Mouse (Mus musculus): ENCODE results near the gene Tbc1d8b. TPM values are rescaled to one million over a fixed set of nuclear protein-coding genes. Genes with fewer than 3 reads are reported as not detected.

The Tbc1d8b gene
- polyA plus RNA-seq, 1 experiment: 2.5 TPM

- 65% methylated on average over 3 of the region's 3 CpGs for WGBS
- Histone ChIP-seq H3K27ac (ENCODE audit: insufficient read depth, low read depth, low read length) (no peak overlapping the region), H3K4me1 (ENCODE audit: control insufficient read depth, insufficient read depth, low read length) (peaks cover 17% of the 10 kb centered on the region; the same call in 1 of the 2 replicates), H3K4me3 (ENCODE audit: insufficient read depth, low read depth, low read length) (no peak overlapping the region), H3K36me3 (ENCODE audit: control insufficient read depth, insufficient read depth, low read length) (no peaks in the 10 kb centered on the region), H3K27me3 (replicated peaks; ENCODE audit: control insufficient read depth, insufficient read depth, low read length) (no peaks in the 10 kb centered on the region)
- TF ChIP-seq POLR2A (IDR thresholded peaks at IDR 0.05; ENCODE audit: low read depth, low read length) (no peak), CTCF (conservative IDR thresholded peaks at IDR 0.05; ENCODE audit: insufficient read depth, insufficient read length, low read depth, low read length) (no peak)
- no peak for DNase-seq
Measured at GRCm38 (mm10) chrX:139780988-139781387, 96.2 kb downstream of the Tbc1d8b start.

DNA sequence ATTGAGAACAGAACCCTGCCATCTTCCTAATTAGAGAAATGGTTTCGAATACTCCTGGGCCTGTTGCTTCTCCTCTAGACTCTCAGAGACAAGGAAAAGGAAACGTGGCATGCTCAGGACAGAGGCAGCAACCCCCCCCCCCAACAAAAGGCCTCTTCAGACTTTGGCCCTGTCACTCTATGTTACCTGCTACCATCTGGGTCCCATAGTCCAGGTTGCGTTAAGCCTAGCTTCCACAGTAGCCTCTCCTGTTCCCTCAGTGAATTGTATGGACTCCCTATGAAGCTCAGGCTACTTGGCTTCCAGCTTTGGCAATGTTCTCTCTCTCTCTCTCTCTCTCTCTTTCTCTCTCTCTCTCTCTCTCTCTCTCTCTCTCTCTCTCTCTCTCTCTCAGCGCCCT, 96.8 kb downstream of the Tbc1d8b start:
- WGBS: 86% methylated on average over 4 of the region's 4 CpGs
- TF ChIP-seq POLR2A (IDR thresholded peaks at IDR 0.05; ENCODE audit: low read depth, low read length) (no peak), CTCF (conservative IDR thresholded peaks at IDR 0.05; ENCODE audit: insufficient read depth, insufficient read length, low read depth, low read length) (no peak)
- Histone ChIP-seq H3K4me1 (ENCODE audit: control insufficient read depth, insufficient read depth, low read length) (peaks cover 21% of the 10 kb centered on the region; the same call in 1 of the 2 replicates), H3K27me3 (replicated peaks; ENCODE audit: control insufficient read depth, insufficient read depth, low read length) (no peaks in the 10 kb centered on the region), H3K36me3 (ENCODE audit: control insufficient read depth, insufficient read depth, low read length) (no peaks in the 10 kb centered on the region), H3K27ac (ENCODE audit: insufficient read depth, low read depth, low read length) (no peak overlapping the region), H3K4me3 (ENCODE audit: insufficient read depth, low read depth, low read length) (no peak overlapping the region)
- no peak for DNase-seq

DNA sequence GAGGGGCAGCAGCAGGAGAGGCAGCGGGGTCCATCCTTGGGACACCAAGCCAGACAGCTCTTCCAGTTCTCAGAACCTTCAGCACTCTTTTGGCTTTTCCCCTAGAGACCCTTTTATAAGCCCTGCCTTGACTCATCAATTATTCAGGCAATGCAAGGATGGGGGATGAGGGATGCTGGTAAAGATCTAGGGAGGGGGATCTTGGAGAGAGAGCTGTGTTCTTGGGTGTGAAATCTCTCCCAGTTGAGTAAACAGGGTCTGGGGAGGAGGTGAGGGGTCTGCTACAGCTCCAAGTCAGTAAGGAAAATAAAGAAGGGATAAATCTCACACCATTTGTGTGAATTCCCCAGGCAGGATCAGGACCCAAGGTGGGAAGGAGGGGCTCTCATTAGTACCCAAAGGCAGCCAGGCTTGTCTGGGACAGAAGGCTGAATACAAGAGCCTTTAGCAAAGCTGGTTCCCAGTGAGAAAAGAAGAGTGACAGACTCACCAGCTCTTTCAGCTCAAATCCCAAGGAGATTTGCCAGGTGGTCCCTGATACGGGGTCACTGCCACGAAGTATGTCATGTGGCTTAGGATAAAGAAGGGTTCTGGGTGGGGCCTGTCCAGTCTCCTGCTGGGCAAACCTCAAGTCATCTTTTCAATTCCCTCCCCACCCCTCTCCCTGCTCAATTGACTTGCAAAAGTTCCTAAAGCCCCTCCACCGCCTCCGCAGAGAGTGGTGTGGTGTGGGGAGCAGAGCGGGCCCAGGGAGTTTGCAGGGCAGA, 97.7 kb downstream of the Tbc1d8b start, which contains the start of gene Ripply1:
Gene Ripply1 (minus strand): TSS at position 76 of the 767 bp plus-strand sequence.
- no peak for TF ChIP-seq POLR2A (IDR thresholded peaks at IDR 0.05; ENCODE audit: low read depth, low read length)
- no peak for TF ChIP-seq CTCF (conservative IDR thresholded peaks at IDR 0.05; ENCODE audit: insufficient read depth, insufficient read length, low read depth, low read length)
- no peaks in the 10 kb centered on the region for H3K27me3 ChIP-seq (replicated peaks; ENCODE audit: control insufficient read depth, insufficient read depth, low read length)
- DNase-seq: no peak
- no peaks in the 10 kb centered on the region for H3K36me3 ChIP-seq (ENCODE audit: control insufficient read depth, insufficient read depth, low read length)
- no peak within 1 kb of the TSS for H3K4me3 ChIP-seq (ENCODE audit: insufficient read depth, low read depth, low read length)
- 80% methylated on average over 6 of the region's 6 CpGs for WGBS
- H3K4me1 ChIP-seq (ENCODE audit: control insufficient read depth, insufficient read depth, low read length): peaks cover 21% of the 10 kb centered on the region; the same call in 1 of the 2 replicates
- no peak within 1 kb of the TSS for H3K27ac ChIP-seq (ENCODE audit: insufficient read depth, low read depth, low read length)

DNA sequence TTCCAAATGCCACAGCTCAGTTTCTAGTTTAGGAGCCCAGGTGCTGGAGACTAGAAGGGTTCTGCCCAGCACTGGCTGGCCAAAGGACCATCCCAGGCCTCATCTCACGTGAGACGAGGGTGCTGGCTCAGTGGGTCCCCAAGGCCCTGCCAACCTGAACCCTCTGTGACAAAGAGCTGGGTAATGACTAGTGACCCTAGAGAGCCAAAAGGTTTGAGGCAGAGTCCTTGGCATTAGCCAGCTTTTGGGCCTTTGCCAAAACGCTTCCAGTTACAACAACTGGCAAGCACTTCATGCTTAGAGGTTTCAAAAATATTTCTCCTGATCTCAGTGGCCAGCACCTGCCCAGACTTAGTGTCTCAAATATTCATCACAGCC, 98.2 kb downstream of the Tbc1d8b start:
- Histone ChIP-seq H3K36me3 (ENCODE audit: control insufficient read depth, insufficient read depth, low read length) (no peaks in the 10 kb centered on the region), H3K27ac (ENCODE audit: insufficient read depth, low read depth, low read length) (no peak overlapping the region), H3K4me1 (ENCODE audit: control insufficient read depth, insufficient read depth, low read length) (peaks cover 18% of the 10 kb centered on the region; the same call in 1 of the 2 replicates), H3K27me3 (replicated peaks; ENCODE audit: control insufficient read depth, insufficient read depth, low read length) (no peaks in the 10 kb centered on the region), H3K4me3 (ENCODE audit: insufficient read depth, low read depth, low read length) (no peak overlapping the region)
- TF ChIP-seq POLR2A (IDR thresholded peaks at IDR 0.05; ENCODE audit: low read depth, low read length) (no peak), CTCF (conservative IDR thresholded peaks at IDR 0.05; ENCODE audit: insufficient read depth, insufficient read length, low read depth, low read length) (no peak)
- peak; percentile 79 for DNase-seq
- 53% methylated on average over 3 of the region's 3 CpGs for WGBS

GRCm38 (mm10) chrX:139785764-139786163, 101.0 kb downstream of the Tbc1d8b start:
- H3K27ac ChIP-seq (ENCODE audit: insufficient read depth, low read depth, low read length): peak overlapping the region; percentile 76; the same call in 1 of the 2 replicates
- no peak overlapping the region for H3K4me3 ChIP-seq (ENCODE audit: insufficient read depth, low read depth, low read length)
- WGBS: 31% methylated on average over 1 of the region's 1 CpGs
- no peaks in the 10 kb centered on the region for H3K27me3 ChIP-seq (replicated peaks; ENCODE audit: control insufficient read depth, insufficient read depth, low read length)
- TF ChIP-seq POLR2A (IDR thresholded peaks at IDR 0.05; ENCODE audit: low read depth, low read length) (no peak), CTCF (conservative IDR thresholded peaks at IDR 0.05; ENCODE audit: insufficient read depth, insufficient read length, low read depth, low read length) (no peak)
- DNase-seq: peak; percentile 80
- peaks cover 14% of the 10 kb centered on the region; the same call in 1 of the 2 replicates for H3K4me1 ChIP-seq (ENCODE audit: control insufficient read depth, insufficient read depth, low read length)
- H3K36me3 ChIP-seq (ENCODE audit: control insufficient read depth, insufficient read depth, low read length): no peaks in the 10 kb centered on the region

DNA sequence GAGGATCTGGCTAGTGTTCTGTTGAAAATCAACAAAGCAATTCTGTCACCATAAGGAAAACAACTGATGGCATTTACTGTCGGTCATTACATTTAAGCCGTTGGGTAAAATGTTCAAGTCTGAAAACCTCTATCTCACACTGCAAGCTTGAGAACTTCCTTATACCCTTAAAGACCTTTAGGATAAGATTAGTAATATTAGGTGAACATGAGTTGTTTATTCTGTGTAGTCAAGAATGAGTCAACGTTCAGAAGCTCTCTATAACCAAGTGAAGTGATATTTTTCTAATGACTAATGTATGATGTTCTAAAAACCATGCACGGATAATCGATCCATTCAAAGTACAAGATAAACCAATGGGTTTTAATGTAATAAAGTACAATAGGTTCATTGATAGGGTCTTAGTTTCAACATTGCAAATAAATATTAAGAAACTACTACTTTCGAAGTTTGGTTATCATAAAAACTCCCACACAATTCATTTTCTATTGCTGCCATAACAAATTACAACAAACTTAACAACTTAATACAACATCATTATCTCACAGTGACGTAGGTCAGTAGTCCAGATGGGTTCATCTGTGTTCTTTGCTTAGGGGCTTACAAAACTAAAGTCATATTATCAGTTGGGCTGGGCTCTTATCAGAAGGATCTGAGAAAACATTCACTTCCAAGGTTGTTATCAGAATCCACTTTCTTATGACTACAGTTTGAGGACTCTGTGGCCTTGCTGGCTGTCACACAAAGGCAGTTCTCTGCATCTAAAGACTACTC, 109.5 kb downstream of the Tbc1d8b start:
- H3K27ac ChIP-seq (ENCODE audit: insufficient read depth, low read depth, low read length): no peak overlapping the region
- H3K27me3 ChIP-seq (replicated peaks; ENCODE audit: control insufficient read depth, insufficient read depth, low read length): no peaks in the 10 kb centered on the region
- no peaks in the 10 kb centered on the region for H3K4me1 ChIP-seq (ENCODE audit: control insufficient read depth, insufficient read depth, low read length)
- H3K4me3 ChIP-seq (ENCODE audit: insufficient read depth, low read depth, low read length): no peak overlapping the region
- WGBS: 95% methylated on average over 7 of the region's 7 CpGs
- no peaks in the 10 kb centered on the region for H3K36me3 ChIP-seq (ENCODE audit: control insufficient read depth, insufficient read depth, low read length)
- no peak for DNase-seq
- no peak for TF ChIP-seq CTCF (conservative IDR thresholded peaks at IDR 0.05; ENCODE audit: insufficient read depth, insufficient read length, low read depth, low read length)
- TF ChIP-seq POLR2A (IDR thresholded peaks at IDR 0.05; ENCODE audit: low read depth, low read length): no peak

- Histone ChIP-seq H3K4me1 (ENCODE audit: control insufficient read depth, insufficient read depth, low read length) (peaks cover 2% of the 10 kb centered on the region; the same call in 1 of the 2 replicates), H3K27me3 (replicated peaks; ENCODE audit: control insufficient read depth, insufficient read depth, low read length) (no peaks in the 10 kb centered on the region), H3K4me3 (ENCODE audit: insufficient read depth, low read depth, low read length) (no peak overlapping the region), H3K27ac (ENCODE audit: insufficient read depth, low read depth, low read length) (no peak overlapping the region), H3K36me3 (ENCODE audit: control insufficient read depth, insufficient read depth, low read length) (no peaks in the 10 kb centered on the region)
- WGBS: 90% methylated on average over 6 of the region's 6 CpGs
- DNase-seq: no peak
- no peak for TF ChIP-seq POLR2A (IDR thresholded peaks at IDR 0.05; ENCODE audit: low read depth, low read length)
- TF ChIP-seq CTCF (conservative IDR thresholded peaks at IDR 0.05; ENCODE audit: insufficient read depth, insufficient read length, low read depth, low read length): no peak
Measured at GRCm38 (mm10) chrX:139796037-139796436, 111.2 kb downstream of the Tbc1d8b start.
